Mouse (Mus musculus) R1 (cell line): Measurements from ENCODE around the gene Ptpn13.

Source experiments
- DNase-seq: peaks from one replicate; pipeline ENCODE4 v3.0.0-alpha.2; 2018; ENCODE audit warnings: low read depth, low spot score

Ptpn13 gene

GRCm38 (mm10) chr5:103595394-103596226 is 170.6 kb downstream of the Ptpn13 start:
- DNase-seq = no peak

GRCm38 (mm10) chr5:103596467-103597146 is 171.6 kb downstream of the Ptpn13 start:
- DNase-seq = no peak

GRCm38 (mm10) chr5:103597604-103598003 is 172.6 kb downstream of the Ptpn13 start:
- DNase-seq = no peak

- DNase-seq = no peak
Observed at GRCm38 (mm10) chr5:103598264-103598663, 173.3 kb downstream of the Ptpn13 start.

- no peak for DNase-seq
Observed at GRCm38 (mm10) chr5:103598881-103599280, 173.9 kb downstream of the Ptpn13 start.

- DNase-seq = no peak
Observed at GRCm38 (mm10) chr5:103603115-103603893, 178.3 kb downstream of the Ptpn13 start.

- no peak for DNase-seq
Observed at GRCm38 (mm10) chr5:103605707-103606106, 180.7 kb downstream of the Ptpn13 start.

- no peak for DNase-seq
Observed at GRCm38 (mm10) chr5:103610148-103610547, 185.2 kb downstream of the Ptpn13 start.

- no peak for DNase-seq
Observed at GRCm38 (mm10) chr5:103610856-103611472, 186.0 kb downstream of the Ptpn13 start.

- no peak for DNase-seq
Observed at GRCm38 (mm10) chr5:103612316-103612715, 187.3 kb downstream of the Ptpn13 start.

GRCm38 (mm10) chr5:103614356-103614755 is 189.4 kb downstream of the Ptpn13 start:
- no peak for DNase-seq

GRCm38 (mm10) chr5:103617191-103617590 is 192.2 kb downstream of the Ptpn13 start:
- peak; percentile 84 for DNase-seq

GRCm38 (mm10) chr5:103620301-103620973 is 195.4 kb downstream of the Ptpn13 start:
- no peak for DNase-seq

GRCm38 (mm10) chr5:103622321-103622720 is 197.3 kb downstream of the Ptpn13 start:
- DNase-seq = no peak

- no peak for DNase-seq
Observed at GRCm38 (mm10) chr5:103624831-103625230, 199.8 kb downstream of the Ptpn13 start.

- no peak for DNase-seq
Observed at GRCm38 (mm10) chr5:103628499-103628898, 203.5 kb downstream of the Ptpn13 start.

- no peak for DNase-seq
Observed at GRCm38 (mm10) chr5:103629111-103629764, 204.2 kb downstream of the Ptpn13 start, which contains the start of gene Slc10a6. TSS of gene Slc10a6 (minus strand) at chr5:103629403.

GRCm38 (mm10) chr5:103629854-103630580 is 205.0 kb downstream of the Ptpn13 start:
- no peak for DNase-seq

- DNase-seq = no peak
Observed at GRCm38 (mm10) chr5:103637162-103637561, 212.2 kb downstream of the Ptpn13 start.

GRCm38 (mm10) chr5:103644167-103644566 is 219.2 kb downstream of the Ptpn13 start:
- DNase-seq = no peak
